Mouse (Mus musculus) stomach, postnatal 0 days (tissue): ENCODE data around the gene Tbc1d7.

Experiments used
- CTCF ChIP-seq: IDR thresholded peaks from 2 replicates; pipeline ENCODE4 v1.5.1; 2016; ENCODE audit warnings: antibody characterized with exemption, low read depth, mild to moderate bottlenecking, moderate library complexity
- EP300 ChIP-seq: optimal IDR thresholded peaks from 2 replicates; pipeline ENCODE3; 2016; ENCODE audit warnings: antibody characterized with exemption

DNA sequence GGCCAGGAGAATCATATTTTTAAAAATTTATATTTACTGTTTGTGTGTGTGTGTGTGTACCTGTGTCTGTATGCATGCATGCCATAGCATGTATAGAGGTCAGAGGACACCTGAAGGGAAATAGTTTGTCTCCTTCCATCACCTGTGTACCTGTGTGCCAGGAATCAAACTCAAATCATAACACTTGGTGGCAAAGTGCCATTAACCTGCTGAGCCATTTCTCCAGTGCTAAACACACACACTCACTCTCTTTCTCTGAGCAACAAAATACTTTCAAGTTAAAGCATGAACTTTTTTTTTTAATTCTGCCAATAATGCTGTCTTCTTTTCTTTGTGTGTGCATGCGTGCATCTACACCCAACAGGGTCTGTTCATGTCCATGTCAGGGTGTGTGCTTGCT lies 49.3 kb upstream of the Tbc1d7 start:
- TF ChIP-seq CTCF = no peak
- TF ChIP-seq EP300 = no peak
